Mouse (Mus musculus) neural tube, embryonic 11.5 days (tissue): ENCODE results near the gene Gtpbp8. TPM values are rescaled to one million over a fixed set of nuclear protein-coding genes. Genes with fewer than 3 reads are reported as not detected.
A peak's percentile ranks its signal among the peaks of the same experiment; 100 is the strongest.

Experiments
- ATAC-seq: fragments of 200-750 bp; cut with Nextera tagmentation; 2 replicates; pipeline ENCODE4 v1.8.0; 2017; ENCODE audit warnings: moderate number of reproducible peaks, mild to moderate bottlenecking, moderate TSS enrichment, moderate library complexity; ENCODE audit not compliant: insufficient read depth, low FRiP score, low TSS enrichment
- DNase-seq: peaks from one replicate; pipeline ENCODE4 v3.0.0-alpha.2; 2015; ENCODE audit warnings: low spot score
- H3K27ac ChIP-seq: fragments of 300-500 bp; sonication (generic); 2 replicates; pipeline ENCODE4 v1.5.1; 2014; ENCODE audit warnings: low read depth, mild to moderate bottlenecking, low read length
- H3K27me3 ChIP-seq: fragments of 300-500 bp; sonication (generic); 2 replicates; pipeline ENCODE4 v1.6.1; 2014; ENCODE audit warnings: mild to moderate bottlenecking, low read length, mixed read lengths; ENCODE audit not compliant: control insufficient read depth, insufficient read depth
- H3K36me3 ChIP-seq: fragments of 300-500 bp; sonication (generic); 2 replicates; pipeline ENCODE4 v1.6.1; 2014; ENCODE audit warnings: mild to moderate bottlenecking, low read length, moderate library complexity, mixed read lengths; ENCODE audit not compliant: control insufficient read depth, insufficient read depth
- H3K4me1 ChIP-seq: fragments of 300-500 bp; sonication (generic); 2 replicates; pipeline ENCODE4 v1.6.1; 2014; ENCODE audit warnings: low read length, mixed read lengths; ENCODE audit not compliant: control insufficient read depth, insufficient read depth
- H3K4me2 ChIP-seq: fragments of 300-500 bp; sonication (generic); 2 replicates; pipeline ENCODE4 v1.6.1; 2014; ENCODE audit warnings: low read depth, mild to moderate bottlenecking, moderate library complexity
- H3K4me3 ChIP-seq: fragments of 300-500 bp; sonication (generic); 2 replicates; pipeline ENCODE4 v1.5.1; 2014; ENCODE audit warnings: low read depth, low read length
- H3K9ac ChIP-seq: fragments of 300-500 bp; sonication (generic); 2 replicates; pipeline ENCODE4 v1.6.1; 2014; ENCODE audit warnings: mild to moderate bottlenecking, low read length
- H3K9me3 ChIP-seq: fragments of 300-500 bp; sonication (generic); 2 replicates; pipeline ENCODE4 v1.6.1; 2016; ENCODE audit warnings: low read length; ENCODE audit not compliant: control insufficient read depth
- WGBS: fragments of 180-500 bp; shearing (Covaris S2); extraction: QIAGEN DNeasy Blood & Tissue Kit; methylation state at CpG from one replicate; pipeline ENCODE4 v1.1.7; 2014; 5-methylcytosine and 5-hydroxymethylcytosine counted together
- polyA plus RNA-seq: library from polyadenylated mRNA; unstranded; fragments of >200 nt; fragmentation: Nextera tagmentation; extraction: Ambion mirVana; gene quantifications from 2 replicates; pipeline ENCODE4 v1.2.1, GENCODE M21; 2014

Gtpbp8 gene
- polyA plus RNA-seq, 1 experiment from 2014 or later = 33.2 TPM

DNA sequence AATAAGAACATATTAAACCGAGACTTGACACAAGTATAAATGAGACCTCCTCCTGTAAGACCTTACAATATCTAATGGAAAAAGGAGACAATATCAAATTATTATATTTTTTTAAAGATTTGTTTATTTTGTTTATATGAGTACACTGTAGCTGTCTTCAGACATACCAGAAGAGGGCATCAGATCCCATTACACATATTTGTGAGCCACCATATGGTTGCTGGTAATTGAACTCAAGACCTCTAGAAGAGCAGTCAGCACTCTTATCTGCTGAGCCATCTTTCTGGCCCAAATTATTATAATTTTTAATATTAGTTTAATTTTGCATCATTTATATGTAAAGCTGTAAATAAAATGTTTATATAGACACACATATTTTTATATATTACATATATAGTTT is 3.4 kb downstream of the Gtpbp8 start:
- Histone ChIP-seq H3K36me3 (no peaks in the 10 kb centered on the region; the same call in 1 of the 2 replicates), H3K9ac (no peak overlapping the region), H3K4me2 (no peak overlapping the region), H3K9me3 (no peaks in the 10 kb centered on the region), H3K4me3 (no peak overlapping the region), H3K27ac (no peak overlapping the region), H3K4me1 (0 out of 2 replicates have a peak, but pooled peaks cover 5% of the 10 kb centered on the region), H3K27me3 (no peaks in the 10 kb centered on the region)
- ATAC-seq = no peak
- no peak for DNase-seq
- WGBS = 98% methylated on average over 1 of the region's 1 CpGs

DNA sequence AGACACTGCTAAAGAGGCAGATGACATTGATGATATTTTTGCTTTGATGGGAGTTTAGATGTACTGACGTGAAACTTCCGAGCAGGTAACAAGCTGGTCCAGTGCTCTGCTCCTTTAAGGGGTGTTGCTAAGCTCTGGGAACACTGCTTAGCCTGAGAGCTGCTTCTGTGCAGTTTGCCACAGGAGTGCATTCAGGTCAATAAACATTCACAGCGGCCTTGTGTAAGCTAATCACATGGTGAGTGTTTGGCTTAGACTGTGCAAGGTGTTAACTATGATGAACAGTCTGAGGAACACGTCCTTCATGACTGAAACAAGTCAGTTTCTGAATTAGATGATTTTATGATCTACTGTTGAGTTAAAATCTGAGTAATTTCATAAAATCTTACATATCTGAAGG is 10.0 kb downstream of the Gtpbp8 start:
- Histone ChIP-seq H3K27ac (no peak overlapping the region), H3K9ac (no peak overlapping the region), H3K36me3 (peaks cover 12% of the 10 kb centered on the region), H3K9me3 (no peaks in the 10 kb centered on the region), H3K4me1 (no peaks in the 10 kb centered on the region), H3K4me3 (no peak overlapping the region), H3K27me3 (no peaks in the 10 kb centered on the region), H3K4me2 (no peak overlapping the region)
- ATAC-seq = no peak
- DNase-seq = no peak
- WGBS = 88% methylated on average over 4 of the region's 4 CpGs

DNA sequence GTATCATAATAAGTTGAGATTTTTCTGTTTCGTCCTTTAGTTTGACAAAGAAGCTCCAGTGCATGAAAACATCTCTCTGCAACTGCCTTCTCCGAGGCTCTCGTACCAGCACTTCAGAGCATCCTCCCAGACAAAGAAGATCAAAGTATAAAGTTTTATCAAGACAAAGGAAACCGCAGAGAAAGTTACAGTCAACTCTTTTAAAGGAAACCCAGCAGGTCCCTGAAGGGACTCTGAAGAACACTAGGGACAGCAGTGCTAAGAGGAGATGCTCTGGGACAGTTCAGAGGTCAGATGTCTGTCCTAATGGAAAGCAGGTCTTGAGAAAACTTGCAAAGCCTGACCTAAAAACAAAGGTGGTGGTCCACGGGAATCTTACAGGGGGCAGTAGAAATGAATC is 10.5 kb downstream of the Gtpbp8 start:
- peaks cover 14% of the 10 kb centered on the region for H3K36me3 ChIP-seq
- no peak overlapping the region for H3K27ac ChIP-seq
- 87% methylated on average over 5 of the region's 5 CpGs for WGBS
- no peak overlapping the region for H3K9ac ChIP-seq
- H3K4me1 ChIP-seq = no peaks in the 10 kb centered on the region
- no peak overlapping the region for H3K4me2 ChIP-seq
- H3K4me3 ChIP-seq = no peak overlapping the region
- DNase-seq (no peak), ATAC-seq (no peak)
- no peaks in the 10 kb centered on the region for H3K9me3 ChIP-seq
- no peaks in the 10 kb centered on the region for H3K27me3 ChIP-seq

DNA sequence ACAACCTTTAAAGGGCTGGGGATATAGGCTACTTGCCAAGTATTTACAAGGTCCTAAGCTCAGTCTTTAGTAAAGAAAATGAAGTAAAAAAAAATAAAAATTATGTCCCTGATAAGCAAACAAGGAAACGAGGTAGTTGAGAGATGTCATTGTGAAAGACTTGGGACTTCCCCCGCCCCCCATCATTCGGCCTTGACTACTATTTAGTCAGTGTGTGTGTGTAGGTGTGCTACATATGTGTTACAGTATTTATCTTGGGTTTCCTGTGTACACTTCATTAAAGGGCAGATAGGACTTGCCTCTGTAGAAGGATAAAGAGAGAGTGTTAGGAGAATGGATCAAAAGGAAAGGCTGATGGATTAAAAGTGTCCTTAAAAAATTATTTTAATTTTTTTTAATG is 12.1 kb downstream of the Gtpbp8 start:
- 87% methylated on average over 3 of the region's 3 CpGs for WGBS
- Histone ChIP-seq H3K9ac (no peak overlapping the region), H3K4me1 (no peaks in the 10 kb centered on the region), H3K4me2 (no peak overlapping the region), H3K27ac (no peak overlapping the region), H3K4me3 (no peak overlapping the region), H3K27me3 (no peaks in the 10 kb centered on the region), H3K9me3 (no peaks in the 10 kb centered on the region), H3K36me3 (peaks cover 14% of the 10 kb centered on the region)
- ATAC-seq (no peak), DNase-seq (no peak)

DNA sequence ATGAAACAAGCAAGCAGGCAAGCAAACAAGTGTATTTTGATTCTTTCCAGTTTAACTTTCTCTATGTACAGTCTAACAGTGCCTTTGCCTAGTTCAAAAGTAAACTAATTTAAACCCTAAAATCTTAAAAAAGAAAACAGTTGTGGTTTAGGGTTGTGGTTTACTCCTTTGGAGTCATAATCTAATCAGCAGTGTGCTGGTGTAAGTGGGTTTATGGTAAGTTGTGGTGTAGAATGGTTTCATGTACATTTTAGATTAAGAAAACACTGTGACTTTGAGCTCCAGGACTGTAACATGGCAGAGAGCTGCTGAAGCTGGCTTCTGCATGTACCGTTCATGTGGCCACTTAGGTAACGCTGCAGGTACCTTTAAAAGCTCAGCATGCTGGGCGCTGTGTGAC is 18.6 kb downstream of the Gtpbp8 start:
- no peaks in the 10 kb centered on the region for H3K9me3 ChIP-seq
- H3K4me1 ChIP-seq = no peaks in the 10 kb centered on the region; the same call in 1 of the 2 replicates
- 98% methylated on average over 3 of the region's 3 CpGs for WGBS
- H3K27ac ChIP-seq = no peak overlapping the region
- DNase-seq = no peak
- no peak overlapping the region for H3K4me3 ChIP-seq
- no peak overlapping the region for H3K9ac ChIP-seq
- no peak for ATAC-seq
- H3K27me3 ChIP-seq = no peaks in the 10 kb centered on the region
- H3K4me2 ChIP-seq = no peak overlapping the region
- H3K36me3 ChIP-seq = peaks cover 5% of the 10 kb centered on the region

DNA sequence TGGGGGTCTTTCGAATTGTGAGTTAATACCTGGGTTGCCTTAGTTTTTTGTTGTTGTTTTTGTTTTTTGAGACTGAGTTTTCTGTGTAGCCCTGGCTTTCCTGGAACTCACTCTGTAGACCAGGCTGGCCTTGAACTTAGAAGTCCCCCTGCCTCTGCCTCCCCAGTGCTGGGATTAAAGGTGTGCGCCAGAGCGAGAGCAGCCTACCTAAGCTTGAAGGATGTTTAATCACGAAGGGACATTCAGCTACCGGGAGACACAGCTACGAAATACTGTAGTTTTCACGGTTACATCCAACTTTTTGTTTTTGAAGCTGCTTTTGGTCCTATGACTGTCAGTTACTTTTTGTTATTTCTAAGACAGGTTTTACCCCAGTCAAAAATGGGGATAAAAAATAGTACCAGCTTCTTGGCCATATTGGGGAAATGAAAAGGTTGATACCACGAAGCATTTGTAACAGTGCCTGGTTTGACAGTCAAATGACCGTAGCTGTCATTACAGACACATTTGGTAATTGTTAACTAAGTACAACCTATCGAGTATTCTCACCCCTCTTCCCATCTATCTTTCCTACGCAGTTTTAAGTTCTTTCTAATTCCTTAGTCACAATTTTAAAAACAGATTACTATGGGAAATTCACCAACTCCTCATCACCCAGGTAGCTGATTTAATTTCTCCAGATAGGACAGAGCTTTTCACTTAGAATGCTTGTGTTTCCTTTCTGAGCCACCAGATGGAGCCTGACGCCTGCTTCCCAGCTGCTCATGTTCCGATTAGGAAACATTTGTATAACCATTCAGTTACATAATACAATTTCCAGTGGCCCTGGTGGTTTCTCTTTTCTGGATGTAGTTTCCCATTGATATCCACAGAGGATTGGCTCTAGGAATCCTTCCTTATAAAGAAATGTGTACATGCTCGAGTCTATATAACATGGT is 20.6 kb downstream of the Gtpbp8 start:
- no peak overlapping the region; the same call in none of the 2 replicates for H3K9ac ChIP-seq
- no peaks in the 10 kb centered on the region; the same call in 1 of the 2 replicates for H3K36me3 ChIP-seq
- no peak overlapping the region for H3K27ac ChIP-seq
- no peak for ATAC-seq
- H3K4me1 ChIP-seq = no peaks in the 10 kb centered on the region; the same call in 1 of the 2 replicates
- no peaks in the 10 kb centered on the region for H3K27me3 ChIP-seq
- 52% methylated on average over 14 of the region's 14 CpGs for WGBS
- peak overlapping the region; percentile 72 for H3K4me2 ChIP-seq
- no peaks in the 10 kb centered on the region for H3K9me3 ChIP-seq
- DNase-seq = peak; percentile 67
- H3K4me3 ChIP-seq = peak overlapping the region; percentile 76

DNA sequence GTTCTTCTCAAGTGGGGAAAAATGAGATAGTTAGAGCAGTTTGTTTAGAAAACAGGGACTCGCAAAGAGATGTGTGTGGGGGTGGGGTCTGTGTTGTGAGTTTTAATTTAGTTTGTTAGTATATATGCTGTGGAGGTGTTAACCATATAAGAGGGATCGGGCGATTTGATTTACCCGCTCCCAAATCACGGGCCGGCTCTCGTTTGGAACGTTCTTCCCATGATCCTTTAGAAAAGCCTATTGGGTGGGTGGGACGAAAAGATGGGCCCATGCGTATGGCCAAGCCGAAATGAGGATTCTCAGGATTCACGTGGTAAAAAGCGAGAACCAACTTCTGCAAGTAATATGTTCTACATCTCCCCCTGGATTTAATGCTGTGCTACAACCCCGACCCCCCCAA is 21.3 kb downstream of the Gtpbp8 start:
- no peaks in the 10 kb centered on the region for H3K9me3 ChIP-seq
- H3K27me3 ChIP-seq = no peaks in the 10 kb centered on the region
- peak overlapping the region; percentile 72 for H3K4me2 ChIP-seq
- H3K4me3 ChIP-seq = peak overlapping the region; percentile 76
- H3K27ac ChIP-seq = peak overlapping the region; percentile 80
- peak overlapping the region; percentile 87 for H3K9ac ChIP-seq
- H3K4me1 ChIP-seq = no peaks in the 10 kb centered on the region; the same call in 1 of the 2 replicates
- peak; percentile 10 for ATAC-seq
- under 1% methylated on average over 14 of the region's 14 CpGs for WGBS
- H3K36me3 ChIP-seq = no peaks in the 10 kb centered on the region; the same call in 1 of the 2 replicates
- DNase-seq = peak; percentile 70

DNA sequence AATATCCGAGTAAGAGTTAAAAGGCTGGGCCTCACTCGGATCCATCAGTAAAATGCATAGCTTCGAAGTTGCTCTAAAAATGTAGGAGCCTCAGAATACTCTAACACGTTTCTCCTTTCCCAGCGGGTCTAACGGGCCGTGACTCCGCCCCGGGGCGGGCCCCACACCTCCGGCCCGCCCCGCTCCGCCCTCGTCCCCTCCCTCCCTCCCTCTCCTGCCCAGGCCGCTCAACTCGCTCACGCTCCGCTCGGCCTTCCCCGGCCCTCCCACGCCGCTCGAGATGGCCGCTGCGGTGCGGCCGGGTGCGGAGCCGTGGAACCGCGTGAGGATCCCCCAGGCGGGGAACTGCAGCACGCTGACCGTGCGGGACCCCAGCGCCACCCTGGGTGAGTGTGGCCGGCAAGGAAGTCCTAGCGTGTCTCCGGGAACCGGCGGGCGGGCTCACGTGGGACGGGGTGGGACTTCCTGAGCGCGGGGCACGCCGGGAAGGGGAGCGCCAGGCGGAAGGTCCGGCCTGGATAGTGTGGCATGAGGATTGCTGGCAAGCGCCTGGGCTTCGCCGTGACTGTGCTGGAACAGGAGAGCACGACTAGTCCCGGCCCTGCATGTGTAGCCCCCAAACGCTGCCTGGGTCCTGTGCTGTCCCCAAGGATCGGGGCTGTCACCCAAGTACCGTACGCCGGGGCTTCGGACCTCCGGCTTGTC is 21.9 kb downstream of the Gtpbp8 start, which contains the start of gene Nepro:
Gene Nepro, plus strand, starts transcription at position 219 of the 705 bp plus-strand sequence.
- peak within 1 kb of the TSS; percentile 80 for H3K27ac ChIP-seq
- ATAC-seq (peak; percentile 98), DNase-seq (peak; percentile 94)
- H3K27me3 ChIP-seq = no peaks in the 10 kb centered on the region
- H3K4me3 ChIP-seq = peak within 1 kb of the TSS; percentile 76
- peak within 1 kb of the TSS; percentile 72 for H3K4me2 ChIP-seq
- no peaks in the 10 kb centered on the region; the same call in 1 of the 2 replicates for H3K36me3 ChIP-seq
- peak within 1 kb of the TSS; percentile 87 for H3K9ac ChIP-seq
- no peaks in the 10 kb centered on the region for H3K9me3 ChIP-seq
- WGBS = under 1% methylated on average over 60 of the region's 64 CpGs
- H3K4me1 ChIP-seq = no peaks in the 10 kb centered on the region; the same call in 1 of the 2 replicates
